Mouse (Mus musculus) kidney, adult 11 months (tissue): Measurements from ENCODE around the gene Gm17949.

Experiments
- DNase-seq: peaks from one replicate; pipeline ENCODE4 v3.0.0; 2022

Gene Gm17949

DNA sequence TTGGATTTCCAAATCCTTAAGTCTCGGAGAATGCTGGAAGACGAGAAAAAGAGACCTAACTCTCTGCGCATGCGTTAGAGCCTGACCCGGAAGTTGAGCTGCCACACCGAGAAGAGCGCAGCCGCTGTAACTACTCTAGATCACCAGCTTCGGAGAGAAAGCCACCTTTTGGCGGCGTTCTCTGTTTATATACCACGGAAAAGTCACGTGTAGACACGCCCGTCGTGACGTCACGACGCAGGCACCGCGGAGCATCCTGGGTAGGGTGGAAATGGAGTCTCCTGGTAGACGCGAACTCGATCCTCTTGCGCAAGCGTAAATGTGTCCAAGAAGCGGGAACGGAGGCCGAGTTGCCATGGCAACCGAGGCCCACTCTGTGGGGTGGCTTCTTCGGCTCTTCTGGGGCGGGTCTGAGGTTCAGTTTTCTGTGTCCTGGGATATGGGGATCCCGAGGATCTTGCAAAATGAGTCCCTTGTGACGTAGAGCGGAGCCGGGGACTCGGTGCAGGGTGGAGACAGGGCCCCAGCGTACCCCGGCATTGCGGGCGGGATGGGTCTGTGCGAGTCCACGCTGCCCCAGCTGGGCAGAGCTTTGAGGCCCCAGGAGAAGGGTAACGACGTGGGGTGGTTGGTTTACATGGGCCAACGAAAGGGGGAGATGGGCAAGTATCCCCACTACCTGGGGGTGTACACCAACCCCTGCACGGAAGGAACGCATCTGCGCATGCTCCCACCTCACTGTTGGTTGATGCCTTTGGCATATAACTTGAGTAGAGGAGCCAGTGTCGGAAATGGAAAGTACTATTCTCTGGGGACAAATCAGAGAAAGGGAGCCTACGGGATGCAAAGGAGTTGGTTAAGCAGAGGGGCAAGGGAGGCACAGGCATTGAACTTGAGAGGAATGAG is at the start of gene Gm17949, which contains the start of gene Gtf2f1:
Gm17949 (plus strand) TSS at position 234 of the 906 bp plus-strand sequence.
Gtf2f1 (minus strand) TSS at position 53 of the 906 bp plus-strand sequence.
- DNase-seq = peak; percentile 94

DNA sequence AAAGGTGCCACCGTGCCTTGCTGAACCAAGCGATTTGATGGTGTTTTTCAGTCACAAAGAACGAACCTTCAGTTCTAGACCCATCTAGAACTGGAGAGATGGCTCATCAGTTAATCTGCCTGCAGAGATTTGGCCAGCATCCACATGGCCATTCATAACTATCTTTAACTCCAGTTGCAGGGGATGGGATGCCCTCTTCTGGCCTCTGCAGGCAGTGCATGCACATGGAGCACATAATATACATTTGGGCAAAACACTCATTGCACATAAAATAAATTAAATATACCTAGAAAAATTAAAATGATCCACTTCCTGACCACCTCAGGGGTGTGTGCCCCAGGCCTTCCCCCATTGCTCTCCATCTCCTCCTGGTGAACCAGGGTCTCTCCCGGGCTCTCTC is 49.4 kb upstream of the Gm17949 start:
- DNase-seq = no peak

DNA sequence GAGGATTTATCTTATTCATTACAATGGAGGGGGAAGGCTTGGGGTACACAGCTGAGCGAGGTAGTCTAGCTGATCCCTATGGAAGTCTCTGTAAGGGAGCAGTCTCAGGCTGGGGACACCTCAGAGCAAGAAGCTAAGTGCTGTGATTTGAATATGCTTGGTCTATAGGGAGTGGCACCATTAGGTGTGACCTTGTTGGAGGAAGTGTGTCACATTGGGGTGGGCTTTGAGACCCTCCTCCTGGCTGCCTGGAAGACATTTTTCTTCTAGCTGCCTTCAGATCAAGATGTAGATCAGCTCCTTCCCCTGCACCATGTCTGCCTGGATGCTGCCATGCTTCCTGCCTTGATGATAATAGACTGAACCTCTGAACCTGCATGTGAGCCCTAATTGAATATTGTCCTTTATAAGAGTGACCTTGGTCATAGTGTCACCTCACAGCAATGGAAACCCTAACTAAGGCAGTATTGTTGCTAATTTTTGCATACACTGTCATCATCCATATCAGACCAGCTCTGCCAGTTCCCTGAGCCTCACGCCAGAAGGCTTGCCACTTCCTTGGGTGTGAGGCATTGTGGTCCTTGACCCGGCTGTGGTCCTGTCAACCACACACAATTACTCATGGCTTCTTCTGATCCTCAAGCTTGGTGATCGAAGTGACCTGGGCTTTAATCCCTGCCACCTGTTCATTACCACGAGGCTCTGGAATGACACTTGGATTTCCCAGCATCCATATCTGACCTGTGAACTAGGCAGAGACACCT is 48.4 kb upstream of the Gm17949 start:
- DNase-seq = no peak

DNA sequence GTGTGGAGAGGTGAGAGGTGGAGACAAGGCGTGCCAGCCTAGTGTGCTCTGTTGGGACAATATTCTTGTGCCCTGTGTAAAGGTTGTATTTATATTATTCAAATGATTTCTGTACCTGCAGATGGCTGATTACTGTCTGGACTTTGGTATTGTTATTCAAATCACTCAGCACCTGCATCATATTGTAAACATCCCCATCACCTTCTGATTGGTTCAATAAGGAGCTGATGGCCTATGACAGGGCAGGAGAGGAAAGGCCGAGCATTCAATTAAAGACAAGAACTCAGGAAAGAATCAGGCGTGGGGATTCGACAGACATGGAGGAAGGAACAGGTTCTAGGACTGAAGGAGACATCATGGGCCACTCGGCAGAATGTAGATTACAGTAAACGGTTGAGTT is 47.6 kb upstream of the Gm17949 start:
- no peak for DNase-seq

GRCm38 (mm10) chr17:56969321-56969720 is 41.9 kb upstream of the Gm17949 start:
- no peak for DNase-seq

GRCm38 (mm10) chr17:56970081-56970480 is 41.2 kb upstream of the Gm17949 start:
- no peak for DNase-seq

GRCm38 (mm10) chr17:56973956-56974707 is 37.1 kb upstream of the Gm17949 start:
- DNase-seq = no peak

DNA sequence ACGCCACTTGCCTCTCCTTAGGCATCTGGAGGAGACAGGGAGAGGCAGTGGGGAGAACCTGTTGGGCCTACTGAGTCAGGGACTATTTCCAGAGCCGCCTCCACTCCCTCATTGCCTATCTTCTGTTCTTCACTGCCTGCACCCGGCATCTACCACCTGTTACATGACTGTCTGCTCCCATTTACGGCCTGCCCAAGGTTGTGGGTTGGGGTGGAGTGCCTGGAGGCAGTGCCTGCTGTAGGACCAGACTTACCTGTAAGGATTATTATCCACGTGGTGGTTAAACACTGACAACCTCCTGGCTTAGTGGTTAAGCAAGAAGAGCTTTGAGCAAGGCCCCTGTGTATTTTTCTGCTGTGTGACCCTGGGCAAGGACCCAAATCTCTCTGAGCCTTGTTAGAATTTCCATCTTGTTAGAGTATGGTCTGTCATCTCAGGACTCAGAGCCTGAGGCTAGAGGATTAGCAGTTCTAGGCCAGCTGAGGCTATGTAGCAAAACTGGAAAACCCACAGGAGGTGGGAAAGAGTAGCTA is 36.5 kb upstream of the Gm17949 start:
- DNase-seq = no peak

DNA sequence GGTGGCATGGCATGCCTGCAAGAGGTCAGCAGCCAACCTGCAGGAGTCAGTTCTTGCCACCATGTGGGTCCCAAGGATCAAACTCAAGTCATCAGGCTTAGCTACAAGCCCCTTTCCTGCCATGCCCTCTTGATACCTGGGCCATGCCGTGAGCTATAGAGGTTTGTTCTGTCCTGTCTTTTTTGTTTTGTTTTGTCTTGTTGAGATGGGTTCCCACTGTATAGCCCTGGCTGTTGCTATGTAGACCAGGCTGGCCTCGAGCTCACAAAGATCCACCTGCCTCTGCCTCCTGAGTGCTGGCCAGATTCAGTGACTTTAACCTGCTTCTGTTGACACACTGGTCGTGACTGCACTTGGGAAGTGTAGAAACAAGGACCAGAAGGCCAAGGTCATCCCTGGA is 35.9 kb upstream of the Gm17949 start:
- no peak for DNase-seq

- DNase-seq = no peak
Observed at GRCm38 (mm10) chr17:56976531-56977390, 34.5 kb upstream of the Gm17949 start.

DNA sequence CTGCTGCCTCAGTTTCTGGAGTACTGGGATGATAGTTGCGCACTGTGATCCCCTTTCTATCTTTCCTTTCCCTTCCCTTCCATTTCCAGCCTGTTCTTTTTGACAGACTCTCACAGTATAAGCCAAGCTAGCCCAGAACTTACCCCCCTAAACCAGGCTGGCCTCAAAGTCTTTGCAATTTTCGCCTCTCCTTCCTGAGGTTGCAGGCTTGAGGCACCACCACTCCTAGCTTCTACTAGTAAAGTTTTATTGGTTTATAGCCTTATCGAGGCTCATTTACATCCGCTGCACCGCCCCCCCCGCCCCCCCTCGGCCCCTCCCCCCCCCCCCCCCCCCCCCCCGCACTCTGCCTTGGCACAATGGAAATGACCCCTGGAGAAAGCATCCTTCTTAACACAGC is 31.7 kb upstream of the Gm17949 start:
- no peak for DNase-seq

DNA sequence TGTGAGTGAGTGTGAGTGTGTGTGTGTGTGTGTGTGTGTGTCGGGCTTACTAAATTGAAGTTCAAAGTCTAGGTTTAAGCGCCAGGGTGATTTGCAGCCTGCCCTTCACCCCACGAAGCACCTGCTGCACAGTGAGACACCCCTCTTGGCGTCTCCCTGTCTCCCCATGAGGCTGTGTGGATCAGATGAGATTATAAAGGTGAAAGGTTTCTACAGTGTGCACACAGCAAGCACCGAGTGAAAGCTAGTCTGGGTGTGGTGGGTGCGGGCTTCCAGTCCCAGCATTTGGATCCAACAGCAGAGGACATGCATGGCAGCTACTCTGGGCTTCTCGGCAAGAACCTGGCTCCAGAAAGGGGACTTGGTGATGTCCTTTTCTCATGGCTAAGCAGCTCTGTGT is 30.2 kb upstream of the Gm17949 start:
- DNase-seq = no peak

DNA sequence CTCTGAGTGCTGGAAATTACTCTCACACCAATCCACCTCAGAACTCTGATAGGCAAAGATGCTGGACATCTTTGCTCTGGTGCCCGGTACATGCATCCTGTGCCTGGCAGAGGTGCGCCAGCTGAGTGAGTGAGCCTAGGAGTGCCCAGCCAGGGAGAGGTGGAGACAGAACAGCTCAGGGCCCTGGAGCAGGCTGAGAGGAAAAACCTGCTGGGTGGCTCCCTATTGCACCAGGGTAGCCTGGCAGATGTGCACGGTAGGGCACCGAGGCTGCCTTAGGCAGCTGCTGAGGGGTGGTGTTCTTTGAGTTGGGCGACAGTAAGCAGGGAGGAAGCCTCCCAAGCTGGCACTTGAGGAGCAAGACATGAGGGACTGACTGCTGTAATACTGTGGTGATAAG is 29.3 kb upstream of the Gm17949 start, which contains the start of gene Acer1:
Acer1 (minus strand) TSS at position 114 of the 400 bp plus-strand sequence.
- DNase-seq = no peak

GRCm38 (mm10) chr17:56984886-56985285 is 26.4 kb upstream of the Gm17949 start:
- no peak for DNase-seq

- DNase-seq = no peak
Observed at GRCm38 (mm10) chr17:56985656-56986055, 25.6 kb upstream of the Gm17949 start.

GRCm38 (mm10) chr17:56986105-56986805 is 25.0 kb upstream of the Gm17949 start:
- no peak for DNase-seq

GRCm38 (mm10) chr17:56988441-56988840 is 22.8 kb upstream of the Gm17949 start:
- no peak for DNase-seq

GRCm38 (mm10) chr17:56988921-56989430 is 22.3 kb upstream of the Gm17949 start:
- DNase-seq = no peak

DNA sequence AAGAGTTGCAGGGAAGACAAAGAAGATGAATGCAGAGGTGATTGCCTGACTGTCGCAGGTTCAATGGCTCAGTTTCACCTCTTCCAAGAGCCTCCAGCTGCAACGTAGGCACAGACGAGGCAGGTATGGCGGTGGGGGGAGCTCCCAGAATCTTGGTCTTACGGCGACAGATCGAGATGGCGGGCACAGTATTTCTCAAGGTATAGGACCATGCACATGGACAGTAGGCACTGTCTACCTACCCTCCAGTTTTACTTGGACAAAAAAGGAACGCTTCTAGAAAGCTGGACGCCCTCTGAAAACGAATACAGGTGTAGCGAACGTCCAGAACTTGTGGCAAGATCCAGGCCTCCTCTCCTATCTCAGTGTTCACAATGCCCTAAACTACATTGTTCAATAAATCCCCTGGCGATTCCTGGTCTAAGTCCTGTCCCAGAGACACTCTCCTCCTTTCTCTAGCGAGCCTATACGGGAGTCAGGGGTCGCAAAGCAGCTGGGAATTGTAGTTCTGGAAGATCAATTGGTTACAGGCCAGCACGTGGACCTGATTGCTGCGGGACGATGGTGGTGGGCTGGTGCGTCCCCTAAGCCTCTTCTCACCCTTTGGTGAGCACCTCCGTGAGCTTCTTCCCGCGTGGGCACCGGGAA is 21.7 kb upstream of the Gm17949 start:
- DNase-seq = no peak

DNA sequence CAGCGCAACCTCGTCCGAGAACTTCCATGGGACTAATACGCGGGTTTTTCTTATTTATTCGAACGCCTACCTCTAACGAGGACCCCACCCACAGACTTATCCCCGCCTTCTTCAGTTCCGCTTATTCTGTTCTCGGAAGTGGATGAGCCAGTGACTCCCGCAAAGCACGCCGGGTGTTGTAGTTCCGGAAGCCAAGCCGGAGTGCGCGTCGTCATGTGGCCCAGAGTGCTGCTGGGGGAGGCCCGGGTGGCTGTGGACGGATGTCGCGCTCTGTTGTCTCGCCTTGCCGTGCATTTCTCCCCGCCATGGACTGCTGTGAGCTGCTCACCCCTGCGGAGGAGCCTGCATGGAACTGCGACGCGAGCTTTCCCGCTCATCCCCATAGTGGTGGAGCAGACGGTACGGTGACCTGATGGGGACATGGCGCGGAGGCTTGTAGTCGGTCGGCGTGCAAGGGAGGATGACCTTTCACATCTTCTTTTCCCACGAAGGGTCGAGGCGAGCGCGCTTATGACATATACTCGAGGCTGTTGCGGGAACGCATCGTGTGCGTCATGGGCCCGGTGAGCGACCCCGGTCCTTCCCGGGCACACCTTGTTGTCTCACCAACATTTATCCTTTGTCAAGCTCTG is 21.0 kb upstream of the Gm17949 start, which contains the start of gene Clpp:
Clpp (plus strand) TSS at position 191 of the 632 bp plus-strand sequence.
- peak; percentile 96 for DNase-seq
